Mouse (Mus musculus) 3134 (cell line): ENCODE measurements around the gene Rreb1.

ENCODE experiments used
- DNase-seq: peaks from one replicate; pipeline ENCODE4 v3.0.0-alpha.2; 2011; ENCODE audit warnings: low spot score; ENCODE audit not compliant: insufficient read length; ENCODE audit errors: extremely low read depth

Rreb1 gene

DNA sequence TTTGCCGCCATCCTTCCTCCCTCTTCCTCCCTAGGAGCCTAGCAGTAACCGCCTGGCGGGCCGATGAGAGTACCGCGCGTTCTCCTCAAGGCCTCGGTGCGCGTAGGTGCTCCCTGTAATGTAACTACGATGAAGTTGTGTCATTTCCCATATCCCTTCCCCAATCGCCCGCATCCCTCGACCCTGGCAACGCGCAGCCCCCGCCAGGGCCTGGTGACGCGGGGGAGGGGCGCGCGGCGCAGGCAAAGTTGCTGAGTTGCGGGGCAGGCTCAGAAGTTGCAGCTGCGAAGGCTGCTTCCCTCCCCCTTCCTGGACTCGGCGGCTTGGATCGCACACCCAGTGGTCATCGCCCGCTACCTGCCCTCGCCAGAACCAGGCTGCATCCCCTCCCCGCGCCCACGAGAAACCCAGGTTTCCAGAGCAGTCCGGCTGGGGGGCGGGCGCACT is at the start of gene Rreb1:
TSS of gene Rreb1 (plus strand) at position 254 of the 447 bp plus-strand sequence.
- DNase-seq, result no peak

DNA sequence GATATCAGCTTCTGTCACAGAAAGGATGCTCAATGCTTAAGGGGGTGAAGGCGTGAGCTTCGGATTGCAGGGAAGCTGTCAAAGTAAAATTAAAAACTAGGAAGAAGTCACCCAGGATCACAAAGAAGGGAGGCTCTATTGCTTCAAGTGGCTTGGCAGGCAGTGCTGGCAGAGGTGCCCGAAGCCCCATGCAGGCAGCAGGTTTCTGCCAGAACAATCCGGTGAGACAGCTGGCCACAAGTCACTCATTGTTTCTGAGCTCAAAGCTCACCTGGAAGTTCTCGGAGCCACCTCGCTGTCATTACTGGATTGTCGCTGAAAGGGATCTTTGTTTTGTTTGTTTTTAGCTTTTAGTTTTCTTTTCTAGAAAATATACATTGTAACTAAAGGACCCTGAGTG is 49.6 kb upstream of the Rreb1 start:
- DNase-seq, result no peak

DNA sequence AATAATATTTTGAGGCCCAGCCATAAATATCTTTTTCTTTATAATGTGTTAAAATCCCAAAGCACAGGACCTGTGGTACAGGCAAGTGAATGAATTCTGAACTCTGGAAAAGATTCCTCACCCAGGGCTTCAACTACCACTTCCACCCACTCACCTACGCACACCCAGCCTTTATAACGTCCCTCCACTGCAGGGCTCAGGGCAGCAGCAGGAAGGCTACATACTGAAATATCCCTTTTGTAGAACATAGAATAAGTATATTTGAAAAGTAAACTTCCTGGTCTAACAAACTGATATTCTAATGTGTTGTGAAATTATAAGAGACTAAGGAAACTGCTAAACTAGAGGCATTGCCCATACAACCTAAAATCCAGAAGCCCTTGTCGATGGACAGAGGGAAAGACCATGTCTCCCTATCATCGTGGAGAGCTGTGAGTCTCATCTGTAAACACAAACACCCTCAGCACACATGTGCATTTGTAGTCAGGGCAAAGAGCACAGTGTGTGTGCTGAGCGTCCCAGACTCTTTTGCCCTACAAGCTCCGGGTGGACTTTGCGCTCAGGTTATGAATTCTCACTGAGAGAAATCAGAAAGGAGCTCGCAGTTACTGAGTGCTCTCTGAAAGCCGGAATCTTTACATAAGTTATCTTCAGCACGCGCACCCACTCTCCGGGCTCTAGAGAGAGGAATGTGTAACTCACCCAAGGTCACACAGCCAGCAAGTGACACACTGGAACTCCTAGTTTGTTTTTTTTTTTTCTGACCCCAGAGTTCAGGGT is 46.1 kb upstream of the Rreb1 start:
- no peak for DNase-seq

DNA sequence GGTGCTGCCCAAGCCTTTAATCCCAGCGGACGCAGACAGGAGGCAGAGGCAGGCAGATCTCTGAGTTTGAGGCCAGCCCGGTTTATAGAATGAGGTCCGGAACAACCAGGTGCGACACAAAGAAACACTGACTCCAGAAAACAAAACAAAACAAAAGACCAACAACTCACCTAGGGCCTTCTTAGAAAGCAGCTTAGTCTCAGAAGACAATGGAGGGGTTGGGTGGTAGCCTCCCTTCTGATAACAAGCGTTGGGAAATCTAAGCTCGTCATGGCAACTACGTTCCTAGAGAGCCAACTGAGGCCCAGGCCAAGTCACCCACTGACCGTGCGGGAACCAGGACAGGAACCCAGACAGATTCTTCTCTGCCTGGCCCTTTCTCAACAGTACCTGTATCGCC is 43.7 kb upstream of the Rreb1 start:
- DNase-seq, result no peak

DNA sequence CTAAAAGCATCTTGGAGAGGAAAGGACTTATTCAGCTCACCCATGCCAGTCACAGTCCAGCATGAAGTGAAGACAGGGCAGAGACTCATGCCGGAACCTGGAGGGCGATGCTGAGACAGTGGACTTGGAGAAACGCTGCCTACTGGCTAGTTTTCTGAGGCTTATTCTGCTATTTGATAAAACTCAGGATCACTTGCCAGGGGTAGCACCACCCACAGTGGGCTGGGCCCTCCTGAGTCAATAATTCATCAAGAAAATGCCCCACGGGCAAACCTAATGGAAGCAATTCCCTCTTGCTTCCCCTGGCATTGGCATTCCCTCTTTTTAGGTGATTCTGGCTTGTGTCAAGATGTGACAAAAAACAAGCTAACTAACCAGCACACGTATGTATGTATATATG is 38.1 kb upstream of the Rreb1 start:
- DNase-seq, result no peak

DNA sequence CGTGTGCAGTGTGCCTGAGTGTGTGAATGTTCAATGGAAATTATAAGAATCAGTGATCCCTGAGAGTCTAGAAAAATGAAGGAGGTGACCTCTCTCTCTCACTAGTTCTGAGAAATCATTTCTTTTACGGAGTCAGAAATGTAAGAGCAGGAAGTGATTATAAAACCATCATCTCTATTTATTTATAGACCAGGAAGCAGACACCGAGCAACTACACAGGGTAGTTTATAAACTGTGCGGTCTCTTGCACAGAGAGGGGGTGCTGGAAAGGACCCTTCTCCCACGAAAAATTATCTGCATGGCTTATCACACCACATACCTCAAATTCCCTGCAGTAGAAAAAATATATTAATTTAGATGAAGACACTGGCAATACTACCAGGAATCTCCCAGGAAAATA is 37.4 kb upstream of the Rreb1 start:
- DNase-seq, result no peak

DNA sequence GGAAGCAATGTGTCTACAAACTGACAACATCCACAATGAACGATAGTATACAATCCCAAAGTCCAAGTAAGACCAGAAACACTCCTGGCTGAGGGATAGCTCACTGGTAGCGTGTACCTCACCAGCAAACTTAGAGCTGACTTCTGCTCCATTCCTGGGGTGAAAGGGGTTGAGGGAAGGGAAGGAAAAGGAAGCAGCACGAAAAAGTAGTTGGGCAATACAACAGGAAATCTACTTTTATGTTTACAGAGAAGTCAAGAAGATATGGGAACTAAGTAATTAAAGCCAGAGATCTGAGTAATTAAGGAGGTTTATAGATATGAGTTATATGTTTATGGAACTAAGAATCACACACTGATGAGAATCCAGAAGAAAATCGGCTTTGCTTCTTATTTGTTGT is 36.0 kb upstream of the Rreb1 start:
- DNase-seq, result no peak

DNA sequence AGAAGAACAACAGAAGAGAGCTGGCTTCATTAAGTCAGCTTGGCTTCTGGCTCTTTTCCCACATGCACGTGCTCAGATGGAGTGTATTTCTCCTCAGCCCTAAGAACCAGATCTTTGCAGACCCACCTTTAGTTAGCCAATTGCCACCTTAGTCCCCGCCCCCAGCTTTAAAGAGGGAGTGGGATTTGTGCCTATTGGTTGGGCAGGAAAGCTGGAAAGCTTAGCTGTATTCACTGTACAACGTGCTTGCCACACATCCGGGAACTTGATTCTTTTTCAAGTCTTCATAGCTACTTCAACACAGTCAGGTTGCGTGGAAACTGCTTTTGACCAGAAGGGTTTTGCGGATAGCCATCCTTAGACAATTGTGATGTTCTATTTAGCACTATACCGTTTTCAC is 30.7 kb upstream of the Rreb1 start:
- DNase-seq, result no peak

DNA sequence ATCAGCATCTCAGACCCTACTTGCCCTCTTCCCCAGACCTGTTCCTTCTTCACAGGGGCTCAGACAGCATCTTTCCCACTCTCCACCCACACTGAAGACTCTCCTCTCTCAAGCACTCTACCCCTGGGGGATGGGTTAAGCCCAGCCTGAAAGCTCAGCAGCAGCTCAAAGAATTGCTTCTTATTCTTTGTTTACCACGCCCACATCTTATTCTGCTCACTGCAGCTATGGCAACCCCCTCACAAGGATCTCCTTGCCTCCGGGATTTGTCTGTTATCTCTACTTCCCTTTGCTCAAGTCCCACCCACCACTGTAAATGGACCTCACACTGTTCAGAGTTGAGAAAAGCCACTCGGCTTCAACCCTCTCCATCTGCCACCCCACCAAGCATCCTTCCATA is 28.7 kb upstream of the Rreb1 start:
- DNase-seq, result no peak

DNA sequence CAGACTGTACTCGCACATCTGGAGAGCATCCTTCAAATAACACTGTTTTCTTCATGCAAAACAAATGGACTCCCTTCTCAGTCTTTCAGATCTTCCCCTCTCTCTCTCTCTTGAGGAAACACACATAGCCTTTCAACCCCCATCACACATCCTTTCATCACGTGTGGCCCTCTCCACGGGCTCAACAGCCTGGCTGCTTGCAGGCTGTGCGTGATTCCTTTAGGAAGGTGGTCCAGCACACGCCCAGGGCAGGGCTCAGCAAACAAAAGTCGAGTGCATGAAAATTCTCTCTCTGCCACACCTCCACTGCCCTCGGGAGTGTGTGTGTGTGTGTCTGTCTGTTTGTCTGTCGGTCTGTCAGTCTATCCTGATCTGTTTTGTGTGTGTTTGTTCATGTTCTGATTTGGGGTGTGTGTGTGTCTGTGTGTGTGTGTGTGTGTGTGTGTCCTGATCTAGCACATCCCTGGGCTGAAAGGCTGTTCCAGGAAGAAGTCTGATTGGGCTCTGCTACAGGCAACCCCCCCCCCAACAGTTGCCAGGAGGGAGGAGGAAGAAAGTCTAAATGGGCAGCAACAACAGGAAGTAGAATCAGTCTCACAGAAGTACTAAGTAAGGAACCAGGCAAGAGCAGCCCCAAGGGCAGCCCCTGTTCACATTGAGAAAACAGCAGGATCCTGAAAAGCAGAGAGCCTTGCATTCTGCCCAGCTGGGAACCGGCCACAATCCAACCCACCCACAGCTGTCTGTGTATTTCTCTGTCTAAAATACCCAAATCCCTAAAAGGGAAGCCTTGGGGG is 26.8 kb upstream of the Rreb1 start:
- DNase-seq, result no peak

DNA sequence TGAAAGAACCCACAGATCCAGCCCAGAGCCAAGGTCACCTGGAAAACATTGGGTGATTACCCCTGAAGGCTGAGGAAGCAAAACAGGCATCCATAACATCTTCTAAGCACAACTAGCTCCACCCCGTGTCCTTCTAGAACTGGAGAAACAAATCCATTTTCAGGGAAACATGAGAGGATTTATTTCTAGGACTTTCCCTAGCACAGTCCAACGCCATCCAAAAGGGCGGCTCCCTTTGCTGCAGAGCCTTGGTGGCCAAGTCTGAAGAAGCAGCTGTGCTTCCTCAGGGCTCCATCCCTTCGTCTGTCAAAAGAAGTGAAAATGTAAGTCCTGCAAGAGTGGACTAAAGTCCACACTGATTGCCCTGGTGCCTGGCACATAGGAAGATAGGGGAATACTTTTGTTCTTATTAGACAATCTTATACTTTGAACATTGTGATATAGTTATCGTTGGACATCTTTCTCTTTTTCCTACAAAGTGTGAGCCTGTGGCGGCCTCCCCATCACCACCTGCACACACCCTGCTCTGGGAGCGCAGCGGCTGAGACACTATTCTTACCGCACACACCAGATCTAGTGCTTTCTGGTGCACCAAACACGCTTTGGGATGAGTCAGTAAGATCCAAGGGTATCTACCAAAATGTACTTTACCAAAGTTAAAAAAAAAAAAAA is 18.7 kb upstream of the Rreb1 start:
- no peak for DNase-seq

DNA sequence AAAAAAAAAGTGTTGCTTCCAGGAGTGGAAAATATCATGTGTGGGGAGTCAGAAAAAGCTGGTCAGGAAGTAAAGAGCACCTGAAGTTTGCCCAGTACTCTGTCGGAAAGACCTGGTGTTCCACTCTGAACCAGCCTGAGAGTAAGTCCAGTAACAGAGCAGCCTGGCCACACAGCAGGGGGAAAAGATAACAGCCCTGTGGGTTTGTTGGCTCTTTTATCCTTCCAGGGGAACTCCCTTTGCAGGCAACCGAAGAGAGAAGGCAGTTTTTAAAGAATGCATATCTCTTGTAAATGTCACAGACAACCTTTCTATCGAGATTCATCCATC is 18.2 kb upstream of the Rreb1 start:
- no peak for DNase-seq

DNA sequence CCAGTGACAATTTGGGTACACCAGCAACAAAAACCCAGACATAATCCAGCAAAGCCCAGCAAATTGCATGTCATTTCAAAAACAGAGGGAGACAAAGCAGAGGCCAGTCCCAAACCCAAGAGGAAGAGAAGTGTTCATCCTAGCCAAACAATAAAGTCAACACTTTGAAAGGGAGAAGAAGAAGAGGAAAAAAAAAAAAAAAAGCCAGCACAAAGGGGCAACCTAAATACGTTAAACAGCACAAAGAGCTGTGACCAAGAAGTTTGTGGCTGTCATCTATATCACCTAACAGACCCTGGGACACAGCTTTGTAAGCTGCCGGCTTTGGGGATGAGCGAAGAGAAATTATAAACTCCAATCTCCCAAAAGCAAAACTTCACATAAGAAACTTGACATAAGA is 17.8 kb upstream of the Rreb1 start:
- DNase-seq, result no peak

DNA sequence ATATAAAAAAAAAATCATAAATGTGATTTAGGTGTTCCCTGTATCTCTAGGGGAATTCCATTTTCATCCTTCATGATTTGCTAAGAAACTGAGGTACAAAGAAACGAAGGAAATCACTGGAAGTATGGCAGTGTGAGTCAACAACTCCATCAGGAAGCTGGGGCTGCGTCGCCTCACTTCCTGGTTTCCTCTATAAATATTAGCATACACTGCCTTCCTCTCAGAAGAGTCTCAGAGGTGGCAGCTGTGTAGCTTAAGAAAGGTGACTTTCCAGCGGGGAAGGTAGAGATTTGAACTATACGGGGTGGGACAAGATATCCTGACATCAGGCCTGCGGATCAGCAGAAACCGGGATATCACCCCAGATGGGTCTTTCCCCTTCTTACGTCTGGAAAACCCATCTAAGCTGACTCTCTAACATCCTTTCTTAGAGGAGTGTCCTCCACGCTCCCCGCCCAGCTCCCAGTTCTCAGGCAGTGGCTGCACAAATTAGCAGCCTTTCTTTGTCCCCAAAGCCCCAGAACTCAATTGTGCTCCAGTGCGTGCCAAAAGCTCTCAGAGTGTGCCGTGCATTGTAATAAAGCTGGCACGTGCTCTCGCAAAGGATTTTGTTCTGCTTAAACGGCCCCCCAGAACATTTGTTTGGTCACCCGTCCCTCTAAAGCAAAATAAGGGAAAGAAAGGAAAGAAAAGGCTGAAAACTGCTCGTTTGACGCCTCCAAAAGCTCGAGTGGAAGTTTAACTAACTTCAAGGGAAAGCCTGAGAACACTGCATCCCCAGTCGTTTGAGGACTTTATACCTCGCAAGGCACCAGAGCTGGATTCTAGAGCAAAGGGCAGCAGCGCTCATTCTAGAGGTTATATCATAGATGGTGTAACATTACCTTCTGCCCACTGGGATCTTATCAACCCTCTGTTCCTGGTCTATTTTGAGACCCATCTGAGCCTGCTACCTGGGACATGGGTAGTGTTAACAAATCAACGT is 17.0 kb upstream of the Rreb1 start:
- DNase-seq, result no peak

DNA sequence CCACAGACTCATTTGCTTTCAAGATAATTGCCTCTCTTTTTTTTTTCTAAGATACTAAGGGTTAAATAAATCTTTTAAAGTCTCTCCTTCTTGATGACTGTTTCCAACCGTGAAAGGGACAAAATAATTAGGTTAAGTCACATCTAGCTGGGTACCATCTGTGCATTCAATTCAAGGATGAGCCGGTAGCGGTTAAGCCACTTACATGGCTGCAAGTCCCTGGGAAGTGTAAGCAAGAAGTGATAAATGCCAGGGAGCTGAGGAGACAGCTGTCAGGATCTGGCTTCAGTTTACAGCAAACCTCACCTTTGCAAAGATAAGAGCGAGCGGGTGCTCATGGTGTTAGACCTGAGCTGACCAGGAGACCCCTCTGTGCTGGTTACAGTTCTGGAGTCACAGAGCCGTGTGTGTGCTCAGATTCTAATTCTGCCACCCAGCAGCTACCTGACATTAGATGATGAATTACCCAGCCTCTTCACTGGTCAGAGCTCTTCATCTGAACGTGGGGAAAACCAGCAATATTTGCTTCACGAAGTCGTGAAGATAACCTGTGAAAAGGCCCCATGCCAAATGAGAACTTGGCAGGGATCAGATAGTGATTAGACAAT is 14.3 kb upstream of the Rreb1 start:
- no peak for DNase-seq

DNA sequence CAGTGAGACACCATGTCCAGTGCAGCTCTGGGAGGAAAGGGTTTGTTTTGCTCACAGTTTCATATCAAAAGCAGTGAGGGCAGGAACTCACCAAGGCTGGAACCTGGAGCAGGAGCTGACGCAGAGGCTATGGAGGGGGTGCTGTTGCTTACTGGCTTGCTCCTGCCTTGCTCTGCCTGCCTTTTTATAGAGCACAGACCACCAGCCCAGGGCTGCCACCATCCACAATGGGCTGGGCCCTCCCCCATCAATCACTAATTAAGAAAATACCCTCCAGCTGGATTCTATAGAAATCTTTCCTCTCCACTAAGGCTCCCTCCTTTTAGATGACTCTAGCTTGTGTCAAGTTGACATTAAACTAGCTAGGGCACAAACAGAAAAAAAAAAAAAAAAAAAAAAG is 8.4 kb upstream of the Rreb1 start:
- no peak for DNase-seq

DNA sequence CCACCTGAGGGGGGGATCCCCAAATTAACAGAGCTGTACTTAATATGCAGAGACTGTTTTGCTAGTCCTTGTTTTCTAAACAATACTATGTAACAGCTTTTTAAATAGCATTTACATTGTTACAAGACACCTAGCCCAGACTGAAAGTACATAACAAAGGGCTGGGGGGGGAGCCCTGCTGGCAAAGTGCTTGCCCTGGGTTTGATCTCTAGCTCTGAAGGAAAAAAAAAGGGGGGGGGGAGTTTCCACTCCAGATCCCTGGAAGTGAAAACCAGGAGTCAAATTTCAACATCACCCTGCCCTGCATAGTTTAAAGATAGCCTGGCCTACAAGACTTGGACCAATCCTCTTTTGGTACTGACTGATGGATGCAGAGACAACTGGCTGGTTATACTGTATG is 4.7 kb upstream of the Rreb1 start:
- DNase-seq, result no peak

DNA sequence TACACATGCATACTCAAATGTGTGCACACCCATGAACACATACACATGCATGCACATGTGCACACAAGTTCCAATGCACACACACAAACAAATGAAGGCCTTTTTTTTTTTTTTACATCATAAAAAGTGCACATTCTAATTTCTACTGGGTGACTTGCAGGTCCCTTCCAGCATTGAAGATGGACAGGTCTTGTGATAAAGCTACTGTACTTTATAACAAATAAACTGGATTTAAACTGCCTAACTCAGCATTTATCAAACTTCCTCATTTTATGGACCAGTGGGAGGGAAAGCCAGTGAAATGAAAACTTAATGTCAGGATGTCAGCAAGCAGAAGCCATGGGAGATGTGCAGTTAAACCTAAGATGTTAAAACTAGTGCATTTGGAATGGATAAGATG is 1.5 kb upstream of the Rreb1 start:
- no peak for DNase-seq

DNA sequence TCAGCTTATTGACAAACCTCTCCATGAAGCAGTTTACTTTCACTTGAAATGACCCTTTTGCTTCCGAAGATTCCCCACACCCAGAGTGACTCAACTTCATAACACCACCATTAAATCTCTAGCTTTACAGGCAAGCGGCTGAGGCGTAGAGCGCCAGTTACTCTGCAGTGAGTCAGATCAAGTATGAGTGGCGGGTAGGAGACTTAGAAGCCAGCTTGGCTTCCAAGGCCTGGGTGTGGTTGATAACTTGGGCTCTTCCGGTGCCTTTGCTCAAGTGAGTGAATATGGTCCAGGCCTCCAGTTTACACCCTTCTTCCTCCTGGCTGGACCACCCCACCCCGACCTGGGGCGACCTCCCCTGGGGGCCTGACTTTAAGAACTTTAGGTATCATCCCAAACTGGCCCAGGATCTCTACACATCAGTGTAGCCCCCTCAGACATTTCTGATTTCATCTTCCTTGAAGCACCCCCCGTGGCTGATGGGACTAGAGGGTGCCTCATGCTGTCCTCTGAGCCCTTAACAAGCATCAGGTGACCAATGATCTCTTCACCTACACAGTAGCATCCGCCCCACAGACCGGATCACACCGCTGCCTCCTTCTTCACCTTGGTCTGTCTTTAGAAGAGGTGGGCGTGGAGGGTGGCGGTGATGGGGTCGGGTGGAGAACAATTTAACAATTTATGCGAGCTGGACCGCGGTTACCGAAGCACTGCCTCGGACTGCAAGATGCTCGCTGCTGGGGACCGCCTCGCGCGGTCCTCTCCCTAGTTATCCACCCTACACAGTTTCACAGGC is 651 bp upstream of the Rreb1 start:
- peak; percentile 54 for DNase-seq
